Mouse (Mus musculus): ENCODE data around the gene Ltc4s.

Ltc4s gene

DNA sequence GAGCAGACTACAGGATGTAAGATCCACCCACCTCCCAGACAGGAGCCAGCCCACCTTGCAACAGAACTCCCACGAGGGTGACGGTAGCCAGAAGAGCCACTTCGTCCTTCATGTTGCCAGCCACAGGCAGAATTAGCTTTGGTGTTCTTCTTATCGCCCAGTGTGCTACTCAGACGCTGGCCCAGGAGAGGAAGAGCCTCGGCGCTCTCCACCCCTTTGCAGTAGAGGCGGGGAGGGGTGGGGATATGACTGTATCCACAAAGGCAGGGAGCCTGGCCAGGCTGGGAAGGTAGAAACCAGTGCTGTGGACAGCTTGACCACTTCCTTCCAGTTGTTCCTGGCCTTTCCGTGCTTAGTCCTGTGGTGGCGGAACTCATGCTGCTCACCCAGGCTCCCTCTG is at the start of gene Ltc4s:
Ltc4s (minus strand) TSS at position 293 of the 400 bp plus-strand sequence.
- DNase-seq (ENCODE audit: low read depth, low spot score): peak; percentile 22

DNA sequence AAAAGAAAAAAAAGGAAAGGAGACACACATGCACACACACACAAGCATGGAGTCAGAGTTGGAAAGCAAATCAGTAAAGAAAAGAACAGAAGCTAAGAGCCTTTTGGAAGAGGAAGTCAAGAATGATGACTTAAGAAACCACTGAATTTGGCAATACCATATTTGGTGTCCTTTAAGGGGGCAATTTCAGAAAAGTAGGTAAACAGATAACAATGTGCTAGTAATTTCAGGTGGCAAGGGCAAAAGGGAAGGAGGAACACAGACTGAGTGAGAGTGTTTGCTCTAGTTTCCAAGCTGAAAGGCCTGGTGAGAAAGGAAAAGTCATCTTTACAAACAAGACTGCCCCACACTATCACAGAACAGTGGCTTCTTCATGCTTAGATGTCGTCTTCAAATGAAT is 48.0 kb upstream of the Ltc4s start:
- no peak for DNase-seq (ENCODE audit: low read depth, low spot score)

DNA sequence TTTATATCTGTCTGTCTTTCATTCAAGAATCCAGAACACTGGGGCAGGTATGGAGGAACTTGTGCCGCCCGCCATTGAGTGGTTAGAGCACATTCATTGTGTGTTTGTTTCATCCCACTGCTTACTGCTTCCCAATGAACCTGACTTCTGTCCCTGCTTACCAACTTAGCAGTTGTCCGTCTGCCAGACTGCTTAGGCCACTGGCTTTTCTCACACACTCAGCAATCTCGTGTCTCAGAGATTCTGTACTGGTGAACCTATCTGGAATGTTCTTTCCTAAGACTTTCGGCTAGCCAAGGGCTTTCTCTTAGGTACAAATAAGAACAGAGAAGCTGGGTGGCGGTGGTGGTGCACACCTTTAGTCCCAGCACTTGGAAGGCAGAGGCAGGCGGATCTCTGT is 47.3 kb upstream of the Ltc4s start:
- no peak for DNase-seq (ENCODE audit: low read depth, low spot score)

DNA sequence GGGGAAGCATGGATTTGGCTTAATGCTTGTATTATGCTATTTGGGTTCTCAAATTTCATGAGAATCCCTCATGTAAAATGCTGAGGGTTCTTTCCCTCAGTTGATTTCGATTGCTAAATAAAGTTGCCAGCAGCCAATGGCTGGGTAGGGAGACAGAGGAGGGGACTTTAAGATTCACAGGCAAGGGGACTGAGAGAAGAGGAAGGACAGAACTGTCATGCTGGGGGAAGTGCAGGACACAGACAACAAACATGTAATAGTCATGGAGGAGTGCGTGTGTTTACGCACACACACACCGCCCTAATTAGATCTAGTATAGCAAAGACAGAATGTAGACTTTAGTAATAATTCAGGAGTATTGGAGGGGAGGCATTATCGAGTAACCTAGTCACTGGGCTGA is 46.8 kb upstream of the Ltc4s start:
- no peak for DNase-seq (ENCODE audit: low read depth, low spot score)

DNA sequence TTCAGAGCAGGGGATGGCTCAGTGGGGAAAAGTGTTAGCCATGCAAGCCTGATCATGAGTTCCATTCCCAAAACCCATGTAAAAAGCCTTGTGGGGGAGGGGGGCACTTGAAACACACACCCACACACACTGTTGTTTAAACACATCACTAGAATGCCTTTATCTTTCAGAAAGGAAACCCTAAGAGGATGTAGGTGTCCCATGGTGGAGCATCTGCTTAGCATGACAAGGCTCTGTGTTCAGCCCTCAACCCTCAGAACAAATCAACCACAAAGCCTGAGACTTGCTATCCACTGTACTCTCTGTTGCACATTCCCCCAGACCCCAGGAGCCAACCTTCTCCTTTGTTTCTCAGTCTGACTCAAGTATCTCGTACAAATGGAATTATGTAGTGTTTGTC is 41.6 kb upstream of the Ltc4s start:
- no peak for DNase-seq (ENCODE audit: low read depth, low spot score)

DNA sequence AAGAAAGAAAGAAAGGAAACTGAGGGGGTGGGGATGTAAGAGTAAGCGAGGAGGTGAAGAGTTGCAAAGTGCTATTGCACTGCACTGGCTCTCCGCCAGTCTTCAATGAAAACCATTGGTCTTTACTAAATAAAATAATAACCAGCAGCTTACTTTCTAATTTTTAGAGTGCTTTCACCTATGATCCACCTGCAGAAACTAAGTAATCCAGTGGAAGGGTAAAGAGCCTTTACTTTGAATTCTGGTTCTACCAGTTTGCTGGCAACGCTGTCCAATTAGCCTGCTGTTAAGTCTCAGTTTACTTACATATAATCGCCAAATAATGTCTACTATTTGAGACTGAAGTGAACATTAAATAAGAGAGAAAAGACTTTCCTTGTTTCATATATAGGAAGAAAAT is 40.6 kb upstream of the Ltc4s start:
- no peak for DNase-seq (ENCODE audit: low read depth, low spot score)

DNA sequence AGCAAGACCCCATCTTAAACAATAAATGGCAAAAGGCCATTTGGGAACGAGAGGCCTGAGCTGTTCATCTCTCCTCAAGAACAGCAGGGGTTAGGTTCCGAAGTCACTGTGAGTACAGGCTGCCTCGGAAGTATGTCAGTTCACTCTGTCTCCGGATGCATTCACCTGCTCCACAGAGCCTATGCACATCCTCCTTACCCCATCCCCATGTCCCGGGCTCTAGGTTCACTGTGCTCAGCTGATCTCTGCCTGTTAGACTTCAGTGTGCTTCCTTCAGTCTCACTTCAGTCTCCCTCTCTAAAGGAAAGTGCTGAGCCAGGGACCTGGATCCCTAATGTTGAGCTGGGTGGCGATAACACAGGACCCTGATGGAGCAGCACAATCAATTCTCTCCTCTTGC is 39.3 kb upstream of the Ltc4s start:
- DNase-seq (ENCODE audit: low read depth, low spot score): no peak

DNA sequence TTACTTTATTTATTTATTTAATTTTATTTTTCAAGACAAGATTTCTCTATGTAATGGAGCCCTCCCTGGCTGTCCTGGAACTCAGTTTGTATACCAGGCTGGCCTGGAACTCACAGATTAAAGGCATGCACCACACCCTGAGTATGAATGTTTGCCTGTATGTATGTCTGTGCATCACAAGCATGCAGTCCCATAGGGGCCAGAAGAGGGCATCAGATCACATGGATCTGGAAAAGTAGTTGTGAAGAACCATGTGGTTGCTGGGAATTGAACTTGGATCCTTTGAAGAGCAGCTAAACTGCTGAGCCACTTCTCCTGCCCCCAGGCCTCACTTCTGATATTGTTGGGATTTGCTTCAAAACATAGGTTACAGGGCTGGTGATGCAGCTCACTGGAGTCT is 38.6 kb upstream of the Ltc4s start:
- DNase-seq (ENCODE audit: low read depth, low spot score): peak; percentile 29

DNA sequence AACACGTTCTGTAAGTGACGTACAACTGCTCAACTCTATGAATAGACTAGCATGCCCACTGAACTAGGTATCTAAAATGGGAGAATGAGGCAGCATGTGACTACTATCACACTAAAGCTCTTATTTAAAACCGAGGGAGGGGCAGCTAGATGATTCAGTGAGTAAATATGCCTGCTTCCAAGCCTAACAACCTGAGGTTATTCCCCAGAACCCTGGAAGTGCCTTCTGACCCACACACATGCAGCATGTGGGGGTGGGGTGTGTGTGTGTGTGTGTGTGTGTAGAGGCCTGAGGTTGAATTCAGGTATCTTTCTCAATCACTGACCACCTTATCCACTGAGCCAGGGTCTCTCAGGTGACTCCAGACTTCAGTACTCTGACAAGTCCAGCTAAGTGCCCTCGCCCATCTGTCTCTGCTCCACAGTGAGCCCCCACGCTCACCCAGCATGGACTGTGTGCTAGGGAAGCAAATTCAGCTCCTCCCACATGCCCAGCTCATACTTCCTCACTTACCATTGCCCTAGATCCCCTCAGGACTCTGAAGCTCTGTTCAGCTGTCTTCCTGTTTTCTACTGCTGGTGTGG is 37.2 kb upstream of the Ltc4s start:
- DNase-seq (ENCODE audit: low read depth, low spot score): peak; percentile 85

DNA sequence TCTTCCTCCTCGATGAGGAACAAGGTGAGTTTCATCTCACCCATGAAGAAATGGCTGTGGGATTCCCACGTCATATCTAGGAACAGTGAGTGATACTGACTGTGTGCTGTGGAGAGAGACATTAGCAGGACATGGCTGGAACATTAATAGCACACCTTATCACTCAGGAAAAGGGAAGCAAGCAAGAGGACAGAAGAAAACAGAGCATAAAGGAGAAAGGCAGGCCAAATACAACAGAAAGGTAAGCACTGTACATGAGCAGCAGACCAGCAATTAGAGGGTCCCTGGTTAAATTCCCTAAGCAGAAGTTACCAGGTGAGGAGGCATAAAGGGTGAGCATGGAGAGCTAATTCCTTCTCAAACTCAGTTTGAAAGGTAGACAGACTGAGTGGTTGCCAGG is 36.7 kb upstream of the Ltc4s start:
- DNase-seq (ENCODE audit: low read depth, low spot score): no peak

DNA sequence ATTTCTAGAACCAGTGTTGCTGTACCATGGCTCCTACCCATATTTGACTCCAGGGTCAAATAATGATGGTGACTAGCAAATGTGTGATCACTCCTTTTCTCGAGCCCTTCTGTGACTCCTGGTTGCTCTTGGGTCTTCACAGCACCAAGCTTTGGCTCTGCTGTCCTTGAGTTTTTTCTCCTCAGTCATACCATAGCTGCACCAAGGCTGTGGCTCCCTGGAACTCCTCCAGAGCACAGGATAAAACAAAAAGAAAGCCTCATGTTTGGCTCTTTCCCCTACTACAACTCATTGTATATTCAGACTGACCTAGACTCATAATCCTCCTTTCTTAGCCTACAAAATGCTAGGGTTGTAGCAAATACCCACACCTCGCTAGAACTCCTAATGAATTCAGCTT is 34.4 kb upstream of the Ltc4s start:
- DNase-seq (ENCODE audit: low read depth, low spot score): no peak

DNA sequence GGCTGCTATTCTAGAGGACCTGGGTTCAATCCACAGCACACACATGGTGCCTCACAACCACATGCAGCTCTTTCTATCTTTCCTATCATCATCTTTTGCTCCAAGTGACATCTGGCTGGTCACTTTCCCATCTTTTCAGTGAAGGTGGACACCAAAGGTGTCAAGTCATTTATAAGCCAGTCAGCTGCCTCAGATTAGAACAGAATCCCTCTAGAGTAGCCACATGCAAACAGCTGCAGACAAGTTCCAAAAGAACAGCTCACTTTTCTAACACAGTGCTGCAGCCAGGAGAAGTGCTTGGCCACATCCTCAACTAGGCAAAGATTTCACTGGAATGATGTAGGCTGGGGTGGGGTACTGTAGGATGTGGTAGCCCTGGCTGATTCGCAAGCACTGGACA is 31.5 kb upstream of the Ltc4s start:
- no peak for DNase-seq (ENCODE audit: low read depth, low spot score)

DNA sequence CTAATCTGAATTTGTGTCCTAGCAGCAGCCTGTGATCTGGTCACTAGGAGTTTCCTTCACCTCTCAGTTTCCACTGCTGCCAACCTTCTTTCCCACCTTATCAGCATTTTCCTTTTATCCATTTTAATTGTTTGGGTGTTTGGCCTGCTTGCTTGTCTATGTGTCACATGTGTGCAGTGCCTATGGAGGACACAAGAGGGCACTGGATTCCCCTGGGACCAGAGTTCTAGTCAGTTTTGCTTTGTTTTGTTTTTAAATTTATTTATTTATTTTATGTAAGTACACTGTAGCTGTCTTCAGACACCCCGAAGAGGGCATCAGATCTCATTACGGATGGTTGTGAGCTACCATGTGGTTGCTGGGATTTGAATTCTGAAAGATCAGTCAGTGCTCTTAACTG is 30.7 kb upstream of the Ltc4s start:
- DNase-seq (ENCODE audit: low read depth, low spot score): peak; percentile 68

DNA sequence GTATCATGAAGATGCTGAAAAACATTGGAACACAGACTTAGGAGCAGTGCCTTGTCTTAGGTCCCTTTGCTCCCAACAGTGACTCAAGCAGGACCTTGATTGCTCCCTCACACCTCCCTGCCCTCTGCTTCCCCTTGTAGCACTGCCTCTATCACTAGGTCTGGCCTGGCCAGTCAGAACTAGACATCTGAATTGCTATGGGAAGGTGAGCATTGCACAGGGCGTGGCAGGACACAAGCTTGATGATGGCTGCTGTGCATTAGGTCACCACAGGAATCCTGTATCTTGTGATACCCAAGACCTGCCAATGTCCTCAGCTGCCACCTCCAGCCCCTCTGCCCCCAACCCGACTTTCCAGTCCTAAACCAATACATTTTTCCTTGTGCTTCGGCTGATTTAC is 28.6 kb upstream of the Ltc4s start:
- DNase-seq (ENCODE audit: low read depth, low spot score): no peak

DNA sequence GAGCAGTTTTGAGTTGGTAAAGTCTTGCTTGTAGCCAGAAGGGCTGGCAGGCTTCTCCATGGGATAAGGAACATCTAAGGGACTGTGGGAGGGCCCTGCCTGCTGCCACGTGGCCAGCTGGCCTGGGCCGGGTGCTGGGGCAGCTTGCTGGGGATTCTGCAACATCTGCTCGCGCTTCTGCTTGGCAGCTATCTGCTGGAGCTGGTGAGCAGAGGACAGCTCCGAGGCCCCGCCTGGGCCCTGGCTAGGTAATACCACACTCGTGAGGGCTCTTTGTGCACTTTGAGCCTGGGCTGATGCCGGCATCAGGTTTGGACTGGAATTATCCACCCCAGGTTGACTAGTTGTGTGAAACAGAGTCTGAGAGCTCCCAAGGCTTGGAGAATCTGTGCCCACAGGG is 27.5 kb upstream of the Ltc4s start:
- DNase-seq (ENCODE audit: low read depth, low spot score): no peak

DNA sequence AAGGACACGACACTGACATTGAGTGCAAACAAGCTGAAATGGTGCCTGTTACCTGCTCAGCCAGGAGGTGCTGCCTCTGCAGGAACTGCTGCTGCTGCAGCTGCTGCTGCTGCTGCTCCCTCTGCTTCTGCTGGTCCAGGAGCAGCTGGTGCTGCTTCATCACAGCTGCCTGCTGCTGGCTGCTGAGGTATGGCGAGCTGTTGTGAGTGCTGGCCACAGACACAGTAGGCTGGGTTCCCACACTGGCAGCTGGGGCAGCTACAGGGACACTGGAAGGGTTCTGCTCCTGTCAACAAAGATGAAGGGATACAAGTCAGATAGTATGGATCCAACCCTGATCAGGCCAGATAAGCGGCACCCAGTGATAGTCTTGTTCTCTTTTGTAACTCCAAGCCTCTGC is 24.8 kb upstream of the Ltc4s start:
- DNase-seq (ENCODE audit: low read depth, low spot score): no peak

DNA sequence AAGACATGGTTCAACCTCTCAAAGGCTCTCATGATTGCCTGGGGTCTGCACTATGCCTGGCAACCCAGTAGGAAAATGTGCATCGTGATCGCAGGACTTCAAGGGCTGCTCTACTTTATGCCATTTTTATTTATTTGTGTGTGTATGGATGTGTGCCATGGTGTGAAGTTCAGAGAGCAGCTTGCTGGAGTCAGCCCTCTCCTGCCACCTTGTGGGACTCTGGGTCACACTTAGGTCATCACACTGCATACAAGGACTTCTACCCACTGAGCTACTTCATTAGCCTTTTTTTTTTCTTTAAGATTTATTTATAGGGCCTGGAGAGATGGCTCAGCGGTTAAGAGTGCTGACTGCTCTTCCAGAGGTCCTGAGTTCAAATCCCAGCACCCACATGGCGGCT is 23.6 kb upstream of the Ltc4s start:
- peak; percentile 58 for DNase-seq (ENCODE audit: low read depth, low spot score)

DNA sequence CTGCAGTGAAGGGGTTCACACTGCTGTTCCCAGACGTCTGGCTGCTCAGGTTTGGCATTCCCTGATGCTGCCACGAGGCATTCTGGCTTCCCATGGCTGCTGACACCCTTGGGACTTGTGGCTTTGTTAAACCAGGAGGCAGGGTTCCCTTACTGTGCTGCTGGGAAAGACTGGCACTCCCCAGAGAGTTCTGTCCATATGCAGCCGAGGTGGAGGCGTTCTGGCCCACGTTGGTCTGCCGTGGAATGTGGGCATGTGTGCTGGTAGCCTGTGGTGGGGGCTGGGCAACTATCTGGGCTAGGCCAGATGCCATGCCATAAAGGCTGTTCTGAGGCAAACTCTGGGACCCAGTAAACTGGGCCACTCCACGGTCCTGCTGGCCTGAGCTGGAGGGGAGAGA is 19.9 kb upstream of the Ltc4s start:
- DNase-seq (ENCODE audit: low read depth, low spot score): peak; percentile 40

DNA sequence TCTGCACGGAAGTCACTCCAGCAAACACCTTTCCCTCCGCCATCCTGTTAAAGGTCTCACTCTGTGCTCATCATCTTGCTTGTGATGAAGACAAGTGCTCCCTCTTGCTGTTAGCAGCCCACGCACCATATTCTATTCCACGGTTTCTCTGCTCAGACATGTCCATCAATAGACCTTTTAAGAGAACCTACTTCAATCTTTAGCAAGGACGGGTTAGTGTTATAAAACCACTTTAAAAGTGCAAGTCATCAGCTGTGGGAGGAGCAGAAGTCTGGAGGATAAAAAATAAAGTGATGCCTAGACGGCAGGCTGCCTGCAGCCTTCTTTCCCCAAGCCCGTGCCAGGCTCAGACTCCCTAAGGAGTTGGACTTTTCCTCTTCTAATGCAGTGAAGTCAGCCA is 18.2 kb upstream of the Ltc4s start:
- DNase-seq (ENCODE audit: low read depth, low spot score): peak; percentile 46

DNA sequence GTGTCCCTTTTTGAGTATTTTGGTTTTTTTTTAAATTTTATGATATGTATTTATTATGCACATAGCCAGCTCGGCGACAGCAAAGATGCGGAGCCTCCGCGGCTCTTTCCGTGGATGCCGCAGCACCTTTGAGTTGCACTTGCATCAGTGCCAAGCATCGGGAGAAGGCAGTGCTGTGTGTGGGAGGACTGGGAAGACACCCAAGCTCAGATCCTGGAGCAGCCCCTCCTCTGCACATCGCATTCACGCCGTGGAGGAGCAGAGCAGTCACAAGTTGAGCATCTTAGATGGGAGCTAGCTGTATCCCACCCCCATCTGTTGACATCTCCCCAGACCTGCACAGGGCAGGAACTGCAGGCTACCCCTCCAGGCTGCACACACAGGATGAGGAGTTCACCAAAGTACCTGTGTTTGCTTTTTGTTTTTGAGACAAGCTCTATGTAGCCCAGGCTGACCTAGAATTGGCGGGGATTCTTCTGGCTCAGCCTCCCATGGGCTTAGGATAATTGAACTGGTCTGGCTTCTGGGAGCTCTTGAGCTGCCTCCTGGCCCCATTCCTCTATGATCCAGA is 15.7 kb upstream of the Ltc4s start:
- DNase-seq (ENCODE audit: low read depth, low spot score): peak; percentile 58

DNA sequence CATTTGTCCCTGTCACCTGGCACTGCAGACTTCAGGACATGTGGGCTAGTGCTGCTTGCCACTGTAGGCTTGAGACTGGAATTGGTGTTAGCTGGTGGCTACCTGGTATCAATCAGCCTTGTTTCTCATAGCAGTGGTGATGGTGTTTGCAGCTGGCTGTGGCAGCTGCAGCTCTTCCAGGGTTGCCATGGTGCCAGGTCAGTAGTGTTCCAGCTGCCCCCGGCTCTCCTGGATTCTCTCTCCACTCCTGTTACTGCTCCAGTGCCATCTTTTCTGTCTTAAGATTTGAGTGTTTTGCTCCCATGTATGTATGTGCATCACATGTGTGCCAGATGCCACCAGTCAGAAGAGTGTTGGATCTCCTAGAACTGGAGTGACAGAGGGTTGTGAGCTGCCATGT is 15.0 kb upstream of the Ltc4s start:
- DNase-seq (ENCODE audit: low read depth, low spot score): peak; percentile 67

DNA sequence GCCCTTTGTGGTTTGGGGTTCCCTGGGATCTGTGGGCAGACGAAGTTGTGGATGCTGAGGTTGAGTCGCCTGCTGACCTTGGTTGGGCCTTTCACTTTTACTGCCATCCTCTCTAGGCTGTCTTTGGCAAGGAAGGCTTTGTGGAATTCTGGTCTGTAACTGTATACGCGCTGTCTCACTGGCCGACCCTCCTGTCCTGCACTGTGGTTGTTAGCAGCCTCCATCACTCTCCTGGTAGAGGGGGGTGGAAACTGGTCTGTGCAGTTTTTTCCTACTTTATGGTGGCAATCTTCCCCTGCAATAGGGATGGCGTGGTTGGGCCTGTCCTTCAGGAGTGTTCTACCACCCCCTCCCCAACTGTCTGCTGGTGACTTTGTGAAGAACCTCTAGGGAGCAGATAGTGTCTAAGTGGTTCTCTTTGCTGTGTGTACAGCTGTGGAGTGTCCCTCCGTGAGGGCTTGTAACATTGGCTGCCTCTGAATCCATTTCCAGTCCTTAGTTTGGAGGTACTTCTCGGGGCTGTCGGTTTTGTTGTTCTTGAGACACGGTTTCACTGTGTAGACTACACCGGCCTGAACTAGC is 14.4 kb upstream of the Ltc4s start:
- peak; percentile 87 for DNase-seq (ENCODE audit: low read depth, low spot score)

DNA sequence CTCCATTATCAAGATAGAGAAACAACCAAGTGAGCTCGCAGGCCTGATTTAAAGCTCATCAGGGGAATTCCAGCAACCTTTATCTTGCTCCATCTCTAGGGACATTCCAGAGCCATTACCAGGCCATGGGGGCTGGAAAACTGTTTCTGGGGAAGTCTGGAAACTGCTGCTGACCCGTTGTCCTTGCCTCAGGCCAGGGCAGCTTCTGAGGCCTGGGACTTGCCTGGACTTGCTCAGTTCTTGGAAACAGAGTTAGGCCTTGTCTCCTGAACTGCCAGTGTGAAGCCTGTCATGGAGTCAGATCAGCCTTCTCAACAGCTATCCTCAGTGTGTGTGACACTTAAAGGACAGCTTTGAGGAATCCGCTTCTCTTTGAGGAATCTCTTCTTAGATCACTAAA is 13.8 kb upstream of the Ltc4s start:
- DNase-seq (ENCODE audit: low read depth, low spot score): peak; percentile 99

Data from 3T3-L1 (cell line).